Mouse (Mus musculus): ENCODE results near the gene Szrd1.
A peak's percentile ranks its signal among the peaks of the same experiment; 100 is the strongest.
"Not testable (repeated sequence)": the region's sequence is repeated elsewhere in the genome, so short reads cannot be mapped to it uniquely, and the experiment has no call there.

Szrd1 gene

GRCm38 (mm10) chr4:141147112-141148008 lies 7.8 kb upstream of the Szrd1 start, which contains the start of gene Fbxo42:
Gene Fbxo42 (plus strand): TSS chr4:141147913.
- DNase-seq (ENCODE audit: low spot score): peak; percentile 86

- DNase-seq (ENCODE audit: low spot score): no peak
Measured at GRCm38 (mm10) chr4:141146491-141147033, 7.0 kb upstream of the Szrd1 start.

DNA sequence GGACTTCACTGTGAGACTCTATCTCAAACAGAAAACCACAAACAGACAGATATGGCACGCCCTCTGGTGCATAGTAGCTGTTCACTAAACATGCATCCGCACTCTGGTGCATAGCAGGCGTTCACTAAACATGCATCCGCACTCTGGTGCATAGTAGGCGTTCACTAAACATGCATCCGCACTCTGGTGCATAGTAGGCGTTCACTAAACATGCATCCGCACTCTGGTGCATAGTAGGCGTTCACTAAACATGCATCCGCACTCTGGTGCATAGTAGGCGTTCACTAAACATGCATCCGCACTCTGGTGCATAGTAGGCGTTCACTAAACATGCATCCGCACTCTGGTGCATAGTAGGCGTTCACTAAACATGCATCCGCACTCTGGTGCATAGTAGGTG lies 5.5 kb upstream of the Szrd1 start:
- not testable (repeated sequence) for DNase-seq (ENCODE audit: low spot score)

GRCm38 (mm10) chr4:141142285-141142811 lies 2.8 kb upstream of the Szrd1 start:
- DNase-seq (ENCODE audit: low spot score): peak; percentile 77

- no peak for DNase-seq (ENCODE audit: low spot score)
Measured at GRCm38 (mm10) chr4:141140967-141141366, 1.4 kb upstream of the Szrd1 start.

DNA sequence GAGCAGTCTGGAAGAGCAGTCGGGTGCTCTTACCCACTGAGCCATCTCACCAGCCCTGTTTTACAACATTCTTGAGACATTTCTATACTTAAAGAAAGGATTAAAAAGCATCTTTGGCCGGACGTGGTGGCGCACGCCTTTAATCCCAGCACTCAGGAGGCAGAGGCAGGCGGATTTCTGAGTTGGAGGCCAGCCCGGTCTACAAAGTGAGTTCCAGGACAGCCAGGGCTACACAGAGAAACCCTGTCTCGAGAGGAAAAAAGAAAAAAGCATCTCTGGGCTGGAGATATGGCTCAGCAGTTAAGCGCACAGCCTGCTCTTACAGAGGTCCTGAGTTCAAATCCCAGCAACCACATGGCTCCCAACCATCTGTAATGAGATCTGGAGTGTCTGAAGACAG lies 779 bp upstream of the Szrd1 start:
- not testable (repeated sequence) for DNase-seq (ENCODE audit: low spot score)

GRCm38 (mm10) chr4:141138425-141139115 lies 1.0 kb downstream of the Szrd1 start:
- no peak for DNase-seq (ENCODE audit: low spot score)

GRCm38 (mm10) chr4:141137740-141138139 lies 1.8 kb downstream of the Szrd1 start:
- not testable (repeated sequence) for DNase-seq (ENCODE audit: low spot score)

- no peak for DNase-seq (ENCODE audit: low spot score)
Measured at GRCm38 (mm10) chr4:141136126-141136525, 3.4 kb downstream of the Szrd1 start.

DNA sequence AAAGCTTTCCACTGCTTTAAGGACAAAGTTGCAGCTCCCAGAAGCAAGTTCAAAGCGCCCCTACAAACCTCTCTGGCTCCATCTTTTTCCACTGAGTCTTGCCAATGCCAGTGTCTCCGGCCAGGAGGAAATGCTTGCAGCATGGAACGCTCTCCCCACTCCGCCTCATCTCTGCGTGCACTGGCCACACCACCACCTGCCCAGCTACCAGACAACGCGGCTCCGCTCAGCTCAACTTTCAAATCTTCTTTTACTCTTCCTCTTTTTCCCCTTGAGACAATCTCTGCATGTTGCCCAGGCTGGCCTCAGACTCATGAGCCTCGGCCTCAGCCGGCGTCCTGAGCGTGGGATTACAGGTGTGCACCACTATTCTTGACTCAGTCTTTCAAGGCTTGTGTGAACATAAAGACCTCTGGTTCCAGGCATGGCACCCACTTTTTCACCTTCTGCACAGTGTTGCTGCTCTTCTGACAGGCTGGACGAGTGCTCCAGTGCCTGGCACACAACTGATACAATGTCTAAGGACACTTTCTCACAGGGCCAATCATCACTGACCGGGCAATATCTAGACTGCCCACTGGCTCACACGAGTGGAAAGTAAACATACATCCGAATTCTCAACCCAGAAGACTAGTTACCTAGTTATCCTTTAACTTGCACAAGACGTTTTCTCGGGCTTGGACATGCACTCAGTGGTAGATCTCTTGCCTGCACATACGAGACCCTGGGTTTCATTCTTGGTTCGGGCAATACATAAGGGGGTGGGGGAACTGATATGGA lies 4.6 kb downstream of the Szrd1 start:
- DNase-seq (ENCODE audit: low spot score): no peak

GRCm38 (mm10) chr4:141134031-141134441 lies 5.5 kb downstream of the Szrd1 start:
- DNase-seq (ENCODE audit: low spot score): no peak

GRCm38 (mm10) chr4:141133227-141133626 lies 6.3 kb downstream of the Szrd1 start:
- no peak for DNase-seq (ENCODE audit: low spot score)

- DNase-seq (ENCODE audit: low spot score): no peak
Measured at GRCm38 (mm10) chr4:141132191-141132590, 7.4 kb downstream of the Szrd1 start.

DNA sequence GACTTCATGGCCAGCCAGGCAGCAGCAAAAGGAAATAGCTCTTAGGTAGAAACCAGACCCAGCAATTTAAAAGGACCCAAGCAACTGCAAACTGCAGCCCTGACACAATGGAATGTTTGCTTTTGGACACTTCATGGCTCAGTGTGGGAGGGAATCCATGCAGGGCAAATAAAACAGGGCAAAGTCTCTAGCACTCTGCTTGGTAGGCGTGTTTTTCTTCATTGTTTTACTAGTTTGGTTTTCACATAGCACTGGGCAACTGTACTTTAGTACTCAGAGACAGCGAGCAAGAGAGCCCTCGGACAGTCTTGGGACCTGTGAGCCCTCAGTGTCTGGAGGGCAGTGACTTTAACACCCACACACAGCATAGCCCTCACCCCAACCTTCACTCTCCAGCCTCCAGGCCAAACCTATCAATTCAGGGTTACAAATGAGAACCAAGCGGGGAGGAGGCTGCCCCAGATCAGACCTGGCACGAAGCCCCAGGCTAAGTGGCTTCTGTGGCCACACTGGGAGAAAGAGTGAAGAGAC lies 8.0 kb downstream of the Szrd1 start:
- no peak for DNase-seq (ENCODE audit: low spot score)

GRCm38 (mm10) chr4:141130704-141131342 lies 8.8 kb downstream of the Szrd1 start:
- no peak for DNase-seq (ENCODE audit: low spot score)

DNA sequence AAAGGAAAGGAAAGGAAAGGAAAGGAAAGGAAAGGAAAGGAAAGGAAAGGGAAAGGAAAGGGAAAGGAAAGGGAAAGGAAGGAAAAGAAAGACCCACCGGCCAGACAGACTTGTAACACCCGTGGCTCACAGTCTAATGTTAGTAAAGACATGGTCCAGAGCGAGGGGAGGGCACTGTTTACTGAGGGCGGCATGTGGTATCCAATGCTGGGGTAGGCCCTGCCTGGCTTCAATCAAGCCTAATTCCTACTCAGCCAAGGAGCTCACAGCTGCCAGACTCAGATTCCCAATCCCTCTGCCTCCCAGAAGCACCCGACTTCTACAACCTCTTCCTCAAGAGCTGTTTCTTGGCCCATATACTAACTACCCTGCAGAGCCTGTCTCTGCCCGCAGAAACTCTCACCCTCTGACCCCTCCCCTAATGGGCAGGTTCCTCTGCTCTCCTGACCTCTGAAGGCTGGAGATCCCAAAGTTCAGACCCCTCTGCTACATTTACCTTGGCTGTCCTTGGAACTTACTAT lies 10.3 kb downstream of the Szrd1 start:
- no peak for DNase-seq (ENCODE audit: low spot score)

- no peak for DNase-seq (ENCODE audit: low spot score)
Measured at GRCm38 (mm10) chr4:141123065-141123464, 16.5 kb downstream of the Szrd1 start.

GRCm38 (mm10) chr4:141122663-141123062 lies 16.9 kb downstream of the Szrd1 start:
- DNase-seq (ENCODE audit: low spot score): no peak

- DNase-seq (ENCODE audit: low spot score): no peak
Measured at GRCm38 (mm10) chr4:141120700-141121099, 18.9 kb downstream of the Szrd1 start.

- DNase-seq (ENCODE audit: low spot score): no peak
Measured at GRCm38 (mm10) chr4:141118691-141119090, 20.9 kb downstream of the Szrd1 start.

- DNase-seq (ENCODE audit: low spot score): no peak
Measured at GRCm38 (mm10) chr4:141115398-141115797, 24.2 kb downstream of the Szrd1 start.

Data from left cerebral cortex, adult 11 months (tissue).